Mouse (Mus musculus): ENCODE results near the gene Ppp4c. TPM values are rescaled to one million over a fixed set of nuclear protein-coding genes. Genes with fewer than 3 reads are reported as not detected.

Gene Ppp4c
- 150 and 151 TPM in 2 replicates for polyA plus RNA-seq (2015; fragmentation: Nextera tagmentation; extraction: Ambion mirVana)

- Histone ChIP-seq H3K9ac (replicated peaks; ENCODE audit: low read depth) (peak within 1 kb of the TSS; percentile 97), H3K9me3 (ENCODE audit: low read length) (no peaks in the 10 kb centered on the region), H3K4me2 (replicated peaks; ENCODE audit: low read depth, low read length) (peak within 1 kb of the TSS; percentile 71), H3K27ac (ENCODE audit: low read length) (peak within 1 kb of the TSS; percentile 98), H3K27me3 (replicated peaks; ENCODE audit: insufficient read depth, low read length) (no peaks in the 10 kb centered on the region), H3K36me3 (ENCODE audit: insufficient read depth, low read length) (peaks cover 37% of the 10 kb centered on the region), H3K4me3 (ENCODE audit: low read depth, low read length) (peak within 1 kb of the TSS; percentile 97), H3K4me1 (ENCODE audit: insufficient read depth, low read depth, low read length) (0 out of 2 replicates have a peak, but pooled peaks cover 5% of the 10 kb centered on the region)
- under 1% methylated on average over 65 of the region's 83 CpGs for WGBS
- ATAC-seq (peak; percentile 96), DNase-seq (ENCODE audit: low spot score) (peak; percentile 99)
- TF ChIP-seq CTCF (IDR thresholded peaks at IDR 0.05), result peak; percentile 27
- TF ChIP-seq EP300 (IDR thresholded peaks at IDR 0.05), result no peak
Measured at GRCm38 (mm10) chr7:126791851-126792720, at the start of gene Ppp4c. Gene Ppp4c (minus strand): TSS chr7:126792496.

GRCm38 (mm10) chr7:126833294-126833693 lies 41.0 kb upstream of the Ppp4c start:
- TF ChIP-seq EP300 (IDR thresholded peaks at IDR 0.05) (no peak), CTCF (IDR thresholded peaks at IDR 0.05) (no peak)

GRCm38 (mm10) chr7:126832036-126832598 lies 39.8 kb upstream of the Ppp4c start:
- no peaks in the 10 kb centered on the region for H3K9me3 ChIP-seq (ENCODE audit: low read length)
- DNase-seq (ENCODE audit: low spot score) (peak; percentile 91), ATAC-seq (peak; percentile 94)
- H3K27ac ChIP-seq (ENCODE audit: low read length), result no peak overlapping the region
- 2% methylated on average over 21 of the region's 21 CpGs for WGBS
- no peaks in the 10 kb centered on the region for H3K27me3 ChIP-seq (replicated peaks; ENCODE audit: insufficient read depth, low read length)
- peak overlapping the region; percentile 49 for H3K4me2 ChIP-seq (replicated peaks; ENCODE audit: low read depth, low read length)
- TF ChIP-seq EP300 (IDR thresholded peaks at IDR 0.05) (no peak), CTCF (IDR thresholded peaks at IDR 0.05) (peak; percentile 92)
- H3K4me3 ChIP-seq (ENCODE audit: low read depth, low read length), result 0 out of 2 replicates have a peak overlapping the region, but pooled peaks have one; percentile 14
- no peaks in the 10 kb centered on the region for H3K4me1 ChIP-seq (ENCODE audit: insufficient read depth, low read depth, low read length)
- H3K36me3 ChIP-seq (ENCODE audit: insufficient read depth, low read length), result no peaks in the 10 kb centered on the region
- H3K9ac ChIP-seq (replicated peaks; ENCODE audit: low read depth), result no peak overlapping the region

More at GRCm38 (mm10) chr7:126833294-126833693, 41.0 kb upstream of the Ppp4c start:
- DNase-seq (ENCODE audit: low spot score) (no peak), ATAC-seq (no peak)
- H3K4me2 ChIP-seq (replicated peaks; ENCODE audit: low read depth, low read length), result no peak overlapping the region
- H3K4me3 ChIP-seq (ENCODE audit: low read depth, low read length), result no peak overlapping the region
- no peaks in the 10 kb centered on the region for H3K36me3 ChIP-seq (ENCODE audit: insufficient read depth, low read length)
- no peaks in the 10 kb centered on the region for H3K9me3 ChIP-seq (ENCODE audit: low read length)
- H3K27ac ChIP-seq (ENCODE audit: low read length), result no peak overlapping the region
- WGBS, result 95% methylated on average over 1 of the region's 1 CpGs
- H3K9ac ChIP-seq (replicated peaks; ENCODE audit: low read depth), result no peak overlapping the region
- no peaks in the 10 kb centered on the region for H3K4me1 ChIP-seq (ENCODE audit: insufficient read depth, low read depth, low read length)
- H3K27me3 ChIP-seq (replicated peaks; ENCODE audit: insufficient read depth, low read length), result no peaks in the 10 kb centered on the region

- ATAC-seq (no peak), DNase-seq (ENCODE audit: low spot score) (no peak)
- WGBS, result 57% methylated on average over 5 of the region's 5 CpGs
- peak within 1 kb of the TSS; percentile 49 for H3K4me2 ChIP-seq (replicated peaks; ENCODE audit: low read depth, low read length)
- H3K27ac ChIP-seq (ENCODE audit: low read length), result no peak within 1 kb of the TSS
- TF ChIP-seq CTCF (IDR thresholded peaks at IDR 0.05) (no peak), EP300 (IDR thresholded peaks at IDR 0.05) (no peak)
- 0 out of 2 replicates have a peak within 1 kb of the TSS, but pooled peaks have one; percentile 14 for H3K4me3 ChIP-seq (ENCODE audit: low read depth, low read length)
- H3K4me1 ChIP-seq (ENCODE audit: insufficient read depth, low read depth, low read length), result no peaks in the 10 kb centered on the region
- H3K27me3 ChIP-seq (replicated peaks; ENCODE audit: insufficient read depth, low read length), result no peaks in the 10 kb centered on the region
- no peaks in the 10 kb centered on the region for H3K9me3 ChIP-seq (ENCODE audit: low read length)
- no peak within 1 kb of the TSS for H3K9ac ChIP-seq (replicated peaks; ENCODE audit: low read depth)
- H3K36me3 ChIP-seq (ENCODE audit: insufficient read depth, low read length), result no peaks in the 10 kb centered on the region
Measured at GRCm38 (mm10) chr7:126831539-126831938, 39.2 kb upstream of the Ppp4c start, which contains the start of gene 4930451I11Rik. Gene 4930451I11Rik (minus strand): TSS chr7:126831639.

GRCm38 (mm10) chr7:126825952-126826351 lies 33.7 kb upstream of the Ppp4c start:
- H3K27me3 ChIP-seq (replicated peaks; ENCODE audit: insufficient read depth, low read length), result peaks cover 6% of the 10 kb centered on the region; the same call in 1 of the 2 replicates
- H3K36me3 ChIP-seq (ENCODE audit: insufficient read depth, low read length), result no peaks in the 10 kb centered on the region
- 69% methylated on average over 5 of the region's 5 CpGs for WGBS
- H3K4me2 ChIP-seq (replicated peaks; ENCODE audit: low read depth, low read length), result no peak overlapping the region
- no peak overlapping the region for H3K9ac ChIP-seq (replicated peaks; ENCODE audit: low read depth)
- no peak overlapping the region for H3K27ac ChIP-seq (ENCODE audit: low read length)
- DNase-seq (ENCODE audit: low spot score), result no peak
- no peaks in the 10 kb centered on the region for H3K4me1 ChIP-seq (ENCODE audit: insufficient read depth, low read depth, low read length)
- no peak overlapping the region for H3K4me3 ChIP-seq (ENCODE audit: low read depth, low read length)
- TF ChIP-seq CTCF (IDR thresholded peaks at IDR 0.05) (no peak), EP300 (IDR thresholded peaks at IDR 0.05) (no peak)
- ATAC-seq, result no peak
- H3K9me3 ChIP-seq (ENCODE audit: low read length), result no peaks in the 10 kb centered on the region

- peak; percentile 54 for DNase-seq (ENCODE audit: low spot score)
- H3K4me3 ChIP-seq (ENCODE audit: low read depth, low read length), result no peak overlapping the region
- 19% methylated on average over 8 of the region's 8 CpGs for WGBS
- TF ChIP-seq EP300 (IDR thresholded peaks at IDR 0.05) (no peak), CTCF (IDR thresholded peaks at IDR 0.05) (no peak)
- H3K27ac ChIP-seq (ENCODE audit: low read length), result no peak overlapping the region
- no peak for ATAC-seq
- no peaks in the 10 kb centered on the region for H3K9me3 ChIP-seq (ENCODE audit: low read length)
- no peaks in the 10 kb centered on the region for H3K4me1 ChIP-seq (ENCODE audit: insufficient read depth, low read depth, low read length)
- H3K9ac ChIP-seq (replicated peaks; ENCODE audit: low read depth), result no peak overlapping the region
- H3K27me3 ChIP-seq (replicated peaks; ENCODE audit: insufficient read depth, low read length), result peaks cover 6% of the 10 kb centered on the region; the same call in 1 of the 2 replicates
- H3K36me3 ChIP-seq (ENCODE audit: insufficient read depth, low read length), result no peaks in the 10 kb centered on the region
- no peak overlapping the region for H3K4me2 ChIP-seq (replicated peaks; ENCODE audit: low read depth, low read length)
Measured at GRCm38 (mm10) chr7:126825403-126825802, 33.1 kb upstream of the Ppp4c start.
